Mouse (Mus musculus) cerebellum, postnatal 14 days (tissue): ENCODE results near the gene Samhd1.
A peak's percentile ranks its signal among the peaks of the same experiment; 100 is the strongest.

Source experiments
- DNase-seq, 2 experiments: peaks; one replicate each; pipeline ENCODE4 v3.0.0; 2021; ENCODE audit warnings: mixed read lengths in 2 of 2

Gene Samhd1

GRCm38 (mm10) chr2:157048395-157049181, 86.5 kb downstream of the Samhd1 start:
- peak; percentile 69 to 78 for DNase-seq
